Mouse (Mus musculus) bone marrow macrophage, adult 2 months (primary cell): ENCODE measurements at regions not wholly inside any gene's neighbourhood (a gene's known extent, or its start where the extent isn't known, plus 50 kb on each side); places are given as distances from the start of the nearest gene placed in this dataset.

Source experiments
- H3K27ac ChIP-seq: 2 replicates; pipeline ENCODE4 v1.5.1; 2012; ENCODE audit warnings: low read depth, low read length; ENCODE audit not compliant: insufficient read depth
- H3K4me1 ChIP-seq: 2 replicates; pipeline ENCODE4 v1.6.1; 2012; ENCODE audit warnings: low read length; ENCODE audit not compliant: control insufficient read depth, insufficient read depth
- H3K4me3 ChIP-seq: 2 replicates; pipeline ENCODE4 v1.5.1; 2012; ENCODE audit warnings: mild to moderate bottlenecking, low read length, moderate library complexity; ENCODE audit not compliant: insufficient read depth
- CTCF ChIP-seq: IDR thresholded peaks from 2 replicates; pipeline ENCODE4 v1.5.1; 2012; ENCODE audit warnings: low read depth, mild to moderate bottlenecking, low read length, moderate library complexity
- POLR2A ChIP-seq: IDR thresholded peaks from 2 replicates; pipeline ENCODE4 v1.6.1; 2012; ENCODE audit warnings: mild to moderate bottlenecking, low read depth, low read length, borderline replicate concordance

DNA sequence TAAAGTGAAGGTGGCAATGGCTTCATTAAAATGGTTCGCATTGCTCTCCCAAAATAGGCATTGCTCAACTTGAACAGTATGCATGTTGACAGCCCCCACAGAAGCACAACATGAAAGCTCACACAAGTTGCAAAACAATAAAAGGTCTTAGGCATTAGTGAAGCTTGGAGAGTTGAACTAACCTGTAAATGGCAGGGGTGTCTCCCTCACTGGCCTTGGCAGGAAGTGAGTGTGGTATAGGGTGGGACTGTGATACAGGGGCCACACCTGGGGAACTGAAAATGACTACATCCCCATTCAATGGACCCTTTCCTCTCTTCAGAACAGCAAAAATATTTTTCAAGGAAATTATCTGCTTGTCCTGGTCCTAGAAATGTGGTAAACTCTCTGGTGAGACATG lies 499.6 kb downstream of the Ebf1 start:
- no peak overlapping the region for H3K27ac ChIP-seq
- no peak for TF ChIP-seq CTCF
- TF ChIP-seq POLR2A = no peak
- no peaks in the 10 kb centered on the region for H3K4me1 ChIP-seq
- H3K4me3 ChIP-seq = no peak overlapping the region

DNA sequence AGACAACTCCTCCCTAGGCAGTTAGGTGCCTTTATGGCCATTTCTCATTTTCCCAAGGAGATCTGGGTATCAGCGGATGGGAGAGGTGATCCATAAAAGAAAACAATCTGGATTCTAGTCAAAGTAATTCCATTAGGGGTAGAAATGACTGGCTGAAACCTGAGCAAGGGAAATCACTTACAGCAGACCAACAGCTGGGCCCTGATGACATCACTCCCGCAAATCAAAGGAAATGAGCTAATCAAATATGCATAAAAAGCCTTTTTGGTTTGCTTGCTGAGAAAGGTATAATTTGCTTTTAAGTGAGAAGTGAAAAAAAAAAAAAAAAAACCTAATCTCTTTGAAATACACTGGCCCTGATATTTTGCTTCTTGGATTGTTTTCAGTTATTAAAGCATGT lies 506.2 kb downstream of the Ebf1 start:
- TF ChIP-seq POLR2A = no peak
- no peak for TF ChIP-seq CTCF
- Histone ChIP-seq H3K27ac (no peak overlapping the region), H3K4me1 (no peaks in the 10 kb centered on the region), H3K4me3 (no peak overlapping the region)

DNA sequence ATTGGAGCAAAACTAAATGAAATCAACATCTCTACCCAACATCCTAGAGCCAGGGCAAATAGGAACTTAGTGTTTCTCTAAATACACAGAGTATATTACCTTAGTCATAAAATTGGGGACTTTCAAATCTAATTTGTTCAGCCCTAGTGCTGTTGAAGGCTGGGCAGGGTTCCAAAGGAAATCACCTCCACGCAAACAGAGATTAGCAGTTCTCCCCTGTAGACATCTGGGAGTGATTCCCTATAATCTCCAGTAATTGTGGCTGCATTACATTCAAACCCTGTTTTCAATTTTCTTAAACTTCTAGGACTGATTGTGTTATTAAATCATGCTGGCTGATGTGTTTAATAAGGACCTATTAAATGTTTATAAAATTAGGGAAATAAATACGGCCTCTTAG lies 519.7 kb downstream of the Ebf1 start:
- H3K4me1 ChIP-seq = no peaks in the 10 kb centered on the region

DNA sequence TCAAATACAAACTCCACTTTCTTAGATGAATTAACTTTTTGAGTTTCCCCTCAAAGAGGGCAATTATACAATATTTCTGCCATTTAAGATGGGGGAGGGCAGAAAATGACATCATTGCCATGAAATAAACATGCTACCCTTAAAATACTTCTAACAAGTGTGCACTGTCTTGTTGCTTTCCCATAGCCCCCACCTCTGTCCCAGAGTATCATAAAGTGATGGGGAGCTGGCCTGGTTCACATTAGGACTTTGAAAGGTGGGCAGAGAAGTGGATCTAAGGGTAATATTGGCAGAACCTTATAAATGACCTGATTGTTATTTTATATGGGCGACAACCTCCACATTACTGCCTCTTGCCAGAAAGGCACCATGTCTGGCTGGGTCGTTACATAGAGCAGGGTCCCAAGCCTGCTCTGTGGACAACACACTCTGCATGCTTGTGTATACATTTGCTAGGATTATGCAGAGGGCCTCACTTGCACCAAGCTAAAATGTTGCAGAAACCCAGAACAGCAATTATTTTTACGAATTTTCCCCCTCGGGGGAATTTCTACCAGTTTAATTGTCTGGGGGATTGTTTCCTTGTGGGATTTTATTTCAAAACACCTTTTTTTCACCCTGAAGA lies 521.3 kb downstream of the Ebf1 start:
- no peak overlapping the region for H3K27ac ChIP-seq

More for the DNA sequence above, 519.7 kb downstream of the Ebf1 start:
- Histone ChIP-seq H3K27ac (no peak overlapping the region), H3K4me3 (no peak overlapping the region)
- TF ChIP-seq POLR2A (no peak), CTCF (no peak)

DNA sequence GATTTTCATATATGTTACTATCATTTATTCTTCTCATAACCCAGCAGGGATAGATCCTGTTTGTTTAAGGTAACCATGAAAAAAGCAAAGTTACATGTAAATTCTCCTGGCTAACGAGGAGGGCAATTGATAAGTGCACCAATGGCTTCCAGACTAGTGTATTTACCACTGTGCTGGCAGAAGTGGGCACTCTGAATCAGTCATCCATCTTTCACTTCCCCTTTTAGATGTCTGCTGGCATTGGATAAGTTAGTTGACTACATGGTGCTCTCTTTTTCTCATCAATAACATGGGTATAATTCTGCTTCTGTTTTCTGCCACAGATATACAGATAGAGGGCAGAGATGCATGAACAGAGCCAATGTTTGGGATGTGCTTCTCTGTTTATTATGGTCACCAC lies 523.4 kb downstream of the Ebf1 start:
- Histone ChIP-seq H3K4me3 (no peak overlapping the region), H3K4me1 (no peaks in the 10 kb centered on the region), H3K27ac (no peak overlapping the region)
- TF ChIP-seq POLR2A (no peak), CTCF (no peak)

More for the DNA sequence above, 521.3 kb downstream of the Ebf1 start:
- Histone ChIP-seq H3K4me3 (no peak overlapping the region), H3K4me1 (no peaks in the 10 kb centered on the region)
- no peak for TF ChIP-seq POLR2A
- no peak for TF ChIP-seq CTCF

DNA sequence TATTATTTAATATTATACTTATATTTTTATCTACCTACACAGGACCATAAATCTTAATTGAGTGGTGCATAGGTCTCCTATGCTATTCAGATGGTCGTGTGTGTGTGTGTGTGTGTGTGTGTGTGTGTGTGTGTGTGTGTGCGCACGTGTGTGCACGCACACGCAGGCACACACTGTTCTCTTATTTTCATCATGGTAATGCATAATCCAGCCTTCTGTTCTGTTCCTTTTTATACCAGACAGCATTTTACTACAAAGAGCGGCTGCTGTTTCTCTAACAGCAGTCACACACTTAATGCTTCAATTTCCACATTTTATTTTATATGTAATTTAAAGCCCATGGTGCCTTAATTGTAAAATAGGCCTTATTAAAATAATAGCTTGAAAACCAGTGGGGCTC lies 537.0 kb downstream of the Ebf1 start:
- no peak for TF ChIP-seq CTCF
- no peak for TF ChIP-seq POLR2A
- Histone ChIP-seq H3K4me1 (no peaks in the 10 kb centered on the region), H3K4me3 (no peak overlapping the region), H3K27ac (no peak overlapping the region)

DNA sequence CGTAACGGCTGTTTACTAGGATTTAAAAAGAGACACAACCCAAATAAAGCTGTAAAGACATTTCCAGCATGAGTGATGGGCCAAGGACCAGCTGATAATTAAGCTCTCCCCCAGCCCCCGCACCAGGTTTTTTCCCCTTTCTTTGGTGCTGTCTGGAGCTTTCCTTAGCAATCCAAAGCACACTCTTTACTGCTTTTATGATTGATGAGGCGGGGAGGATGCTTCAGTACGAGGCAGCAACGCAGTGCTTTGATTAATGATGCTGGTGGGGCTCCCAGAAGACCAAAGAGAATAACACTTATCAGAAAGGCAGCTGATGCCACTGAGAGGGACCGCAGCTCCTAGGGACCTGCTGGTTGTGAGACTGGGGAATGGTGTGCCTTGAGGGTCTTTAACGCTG lies 537.4 kb downstream of the Ebf1 start:
- Histone ChIP-seq H3K4me1 (no peaks in the 10 kb centered on the region), H3K27ac (no peak overlapping the region), H3K4me3 (no peak overlapping the region)
- TF ChIP-seq CTCF (no peak), POLR2A (no peak)

DNA sequence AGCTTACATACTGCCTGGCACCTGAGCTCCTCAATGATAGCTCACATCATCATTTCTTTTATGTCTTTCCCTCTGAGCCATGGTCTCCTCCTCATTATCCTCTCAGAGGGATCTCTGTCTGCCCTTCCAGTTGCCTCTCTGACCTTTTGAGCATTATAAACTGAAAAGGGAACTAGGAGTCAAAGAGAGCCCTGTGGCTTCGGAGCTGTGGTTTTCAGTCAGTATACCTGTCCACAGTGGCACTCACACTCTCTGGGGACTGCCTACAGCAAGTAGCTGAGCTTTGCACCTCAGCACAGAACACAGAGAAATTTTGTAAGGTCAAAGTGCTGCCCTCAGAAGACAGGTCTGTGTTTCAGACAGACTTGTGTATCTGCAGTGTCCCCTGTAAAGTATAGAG lies 538.7 kb downstream of the Ebf1 start:
- TF ChIP-seq CTCF = no peak
- no peak for TF ChIP-seq POLR2A
- Histone ChIP-seq H3K4me1 (no peaks in the 10 kb centered on the region), H3K27ac (no peak overlapping the region), H3K4me3 (no peak overlapping the region)

DNA sequence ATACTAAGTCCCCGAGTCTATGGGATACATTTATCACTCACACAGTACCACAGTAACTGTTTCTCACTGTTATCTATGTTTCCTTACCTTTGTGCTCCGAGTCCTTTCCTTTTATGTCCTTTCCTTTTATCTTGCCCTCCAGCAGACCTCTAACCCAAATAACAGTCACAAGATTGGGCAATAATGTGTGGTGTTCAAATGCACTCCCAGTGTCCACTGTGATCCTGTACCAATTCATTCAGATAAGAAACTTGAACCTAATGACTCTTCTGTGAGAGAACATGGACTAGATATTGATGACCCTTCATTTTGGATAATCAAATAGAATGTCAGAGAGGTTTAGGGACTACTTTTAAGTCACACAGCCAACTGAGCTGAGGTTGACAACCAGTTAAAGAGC lies 541.2 kb downstream of the Ebf1 start:
- Histone ChIP-seq H3K27ac (no peak overlapping the region), H3K4me3 (no peak overlapping the region), H3K4me1 (no peaks in the 10 kb centered on the region)
- TF ChIP-seq POLR2A (no peak), CTCF (no peak)

DNA sequence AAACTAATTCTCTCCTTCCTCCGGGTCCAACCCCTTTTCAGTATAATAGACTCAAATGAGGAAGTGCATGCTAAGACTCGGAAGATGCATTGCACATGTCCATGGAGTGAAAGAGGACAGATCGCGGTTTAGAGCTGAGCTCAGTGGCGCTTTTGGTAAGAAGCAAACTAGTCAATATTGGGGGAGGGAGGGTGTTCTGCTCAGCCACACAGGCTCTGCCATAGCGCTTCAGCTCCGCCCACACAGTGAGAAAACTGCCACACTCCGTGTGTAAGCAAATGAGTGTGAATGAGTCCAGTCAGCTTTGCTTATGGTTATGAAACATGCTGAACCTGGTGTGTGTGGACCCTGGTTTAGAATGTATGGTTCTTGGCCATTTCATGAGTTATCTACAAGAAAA lies 543.8 kb downstream of the Ebf1 start:
- TF ChIP-seq CTCF = no peak
- Histone ChIP-seq H3K4me3 (no peak overlapping the region), H3K4me1 (no peaks in the 10 kb centered on the region), H3K27ac (no peak overlapping the region)

DNA sequence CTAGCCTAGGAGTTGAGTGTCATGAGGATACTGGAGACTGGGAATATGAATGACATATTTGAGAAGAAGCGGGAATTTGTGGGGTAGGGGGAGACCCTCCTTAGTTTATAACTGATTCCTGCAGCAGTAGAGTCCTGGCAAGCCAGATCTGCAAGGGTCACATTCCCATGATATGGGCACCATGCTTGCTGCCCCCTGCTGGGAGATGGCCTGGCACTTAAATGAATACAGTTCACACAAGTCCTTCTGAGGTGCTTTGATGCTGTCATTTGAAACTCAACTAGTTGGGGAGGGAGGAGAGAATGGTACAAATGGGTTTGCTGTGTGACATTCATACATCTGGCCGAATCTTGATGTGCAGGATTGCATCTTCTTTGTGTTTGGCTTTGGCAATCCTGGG lies 556.4 kb downstream of the Ebf1 start:
- H3K27ac ChIP-seq = no peak overlapping the region

More for the DNA sequence above, 556.4 kb downstream of the Ebf1 start:
- no peaks in the 10 kb centered on the region for H3K4me1 ChIP-seq
- no peak overlapping the region for H3K4me3 ChIP-seq
- TF ChIP-seq POLR2A = no peak
- TF ChIP-seq CTCF = no peak
